Mouse (Mus musculus) small intestine, adult 2 months (tissue): ENCODE data around the gene Pola1.

ENCODE experiments used
- CTCF ChIP-seq: fragments of 200-500 bp; IDR thresholded peaks from 2 replicates; pipeline ENCODE4 v1.5.1; 2012; ENCODE audit warnings: low read depth, mild to moderate bottlenecking, control low read depth, inconsistent platforms, low read length, moderate library complexity, mixed read lengths; ENCODE audit not compliant: insufficient replicate concordance, insufficient read length; ENCODE audit errors: extremely low read depth
- POLR2A ChIP-seq: fragments of 200-500 bp; IDR thresholded peaks from 2 replicates; pipeline ENCODE4 v1.6.1; 2012; ENCODE audit warnings: low read depth, mild to moderate bottlenecking, control low read depth, inconsistent platforms, low read length, moderate library complexity

- TF ChIP-seq CTCF: no peak
- TF ChIP-seq POLR2A: no peak
Observed at GRCm38 (mm10) chrX:93292031-93292430, 339.9 kb downstream of the Pola1 start.
